Mouse (Mus musculus) embryonic facial prominence, embryonic 10.5 days (tissue): ENCODE results near the gene Grin2d. TPM values are rescaled to one million over a fixed set of nuclear protein-coding genes. Genes with fewer than 3 reads are reported as not detected.

Source experiments
- DNase-seq: peaks from one replicate; pipeline ENCODE4 v3.0.0-alpha.2; 2017; ENCODE audit warnings: low spot score
- H3K27ac ChIP-seq: fragments of 300-500 bp; sonication (generic); replicated peaks from 2 replicates; pipeline ENCODE4 v1.5.1; 2016; ENCODE audit warnings: mild to moderate bottlenecking
- H3K27me3 ChIP-seq: fragments of 300-500 bp; sonication (generic); replicated peaks from 2 replicates; pipeline ENCODE4 v1.6.1; 2016; ENCODE audit warnings: low read depth, mild to moderate bottlenecking; ENCODE audit not compliant: poor library complexity, severe bottlenecking
- H3K36me3 ChIP-seq: fragments of 300-500 bp; sonication (generic); replicated peaks from 2 replicates; pipeline ENCODE4 v1.6.1; 2016; ENCODE audit warnings: mild to moderate bottlenecking, moderate library complexity
- H3K4me1 ChIP-seq: fragments of 300-500 bp; sonication (generic); 2 replicates; pipeline ENCODE4 v1.6.1; 2016
- H3K4me3 ChIP-seq: fragments of 300-500 bp; sonication (generic); 2 replicates; pipeline ENCODE4 v1.5.1; 2016; ENCODE audit warnings: mild to moderate bottlenecking, moderate library complexity
- H3K9me3 ChIP-seq: fragments of 300-500 bp; sonication (generic); 2 replicates; pipeline ENCODE4 v1.6.1; 2016; ENCODE audit warnings: mild to moderate bottlenecking
- WGBS: fragments of 180-500 bp; shearing (Covaris S2); methylation state at CpG from one replicate; pipeline ENCODE4 v1.1.7; 2016; 5-methylcytosine and 5-hydroxymethylcytosine counted together
- polyA plus RNA-seq: library from polyadenylated mRNA; unstranded; fragments of >200 nt; fragmentation: Nextera tagmentation; extraction: Ambion mirVana; gene quantifications from 2 replicates; pipeline ENCODE4 v1.2.1, GENCODE M21; 2016

The Grin2d gene
- polyA plus RNA-seq, 1 experiment from 2014 or later: 0.09 TPM

- Histone ChIP-seq H3K36me3 (peaks cover 3% of the 10 kb centered on the region), H3K27me3 (peaks cover 78% of the 10 kb centered on the region), H3K27ac (no peak overlapping the region), H3K4me1 (peaks cover 64% of the 10 kb centered on the region), H3K9me3 (no peaks in the 10 kb centered on the region), H3K4me3 (peak overlapping the region; percentile 52)
- 10% methylated on average over 8 of the region's 8 CpGs for WGBS
- DNase-seq: no peak
These were observed 9.0 kb downstream of the Grin2d start for GRCm38 (mm10) chr7:45869107-45869670.

DNA sequence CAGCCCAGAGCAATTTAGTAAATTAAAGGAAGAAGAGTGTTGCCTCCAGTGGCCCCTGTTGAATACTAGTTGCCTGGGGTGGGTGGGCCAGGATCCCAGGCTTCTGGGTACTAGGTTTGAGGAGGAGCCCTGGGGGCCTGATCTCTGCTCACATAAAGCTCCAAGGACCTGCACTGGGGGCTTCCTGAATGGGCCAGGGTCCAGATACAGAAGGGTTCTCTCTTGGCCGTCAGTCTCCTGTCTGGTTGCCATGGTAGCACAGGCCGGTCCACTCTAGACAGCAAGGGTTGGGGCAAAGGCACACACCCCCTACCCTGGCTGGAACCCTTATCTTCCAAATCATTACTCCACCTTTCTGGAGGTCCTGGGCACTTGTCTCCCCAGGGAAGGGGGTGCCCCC, 10.3 kb downstream of the Grin2d start:
- no peak overlapping the region for H3K27ac ChIP-seq

GRCm38 (mm10) chr7:45865925-45866910, 12.0 kb downstream of the Grin2d start:
- WGBS: under 1% methylated on average over 117 of the region's 117 CpGs
- peak; percentile 96 for DNase-seq
- Histone ChIP-seq H3K4me1 (peaks cover 68% of the 10 kb centered on the region), H3K27me3 (peaks cover 94% of the 10 kb centered on the region), H3K36me3 (no peaks in the 10 kb centered on the region), H3K27ac (peak overlapping the region; percentile 86), H3K9me3 (no peaks in the 10 kb centered on the region), H3K4me3 (peak overlapping the region; percentile 74)

More for the DNA sequence above, 10.3 kb downstream of the Grin2d start:
- H3K4me3 ChIP-seq: peak overlapping the region; percentile 74; the same call in 1 of the 2 replicates
- peaks cover 60% of the 10 kb centered on the region for H3K4me1 ChIP-seq
- no peaks in the 10 kb centered on the region for H3K36me3 ChIP-seq
- no peak for DNase-seq
- H3K27me3 ChIP-seq: peaks cover 89% of the 10 kb centered on the region
- no peaks in the 10 kb centered on the region for H3K9me3 ChIP-seq
- 18% methylated on average over 2 of the region's 2 CpGs for WGBS

- H3K4me1 ChIP-seq: peaks cover 58% of the 10 kb centered on the region
- no peaks in the 10 kb centered on the region for H3K9me3 ChIP-seq
- peaks cover 94% of the 10 kb centered on the region for H3K27me3 ChIP-seq
- 78% methylated on average over 3 of the region's 3 CpGs for WGBS
- no peaks in the 10 kb centered on the region for H3K36me3 ChIP-seq
- no peak for DNase-seq
- H3K27ac ChIP-seq: no peak overlapping the region
- H3K4me3 ChIP-seq: no peak overlapping the region
These were observed 13.7 kb downstream of the Grin2d start for GRCm38 (mm10) chr7:45864435-45864834.

DNA sequence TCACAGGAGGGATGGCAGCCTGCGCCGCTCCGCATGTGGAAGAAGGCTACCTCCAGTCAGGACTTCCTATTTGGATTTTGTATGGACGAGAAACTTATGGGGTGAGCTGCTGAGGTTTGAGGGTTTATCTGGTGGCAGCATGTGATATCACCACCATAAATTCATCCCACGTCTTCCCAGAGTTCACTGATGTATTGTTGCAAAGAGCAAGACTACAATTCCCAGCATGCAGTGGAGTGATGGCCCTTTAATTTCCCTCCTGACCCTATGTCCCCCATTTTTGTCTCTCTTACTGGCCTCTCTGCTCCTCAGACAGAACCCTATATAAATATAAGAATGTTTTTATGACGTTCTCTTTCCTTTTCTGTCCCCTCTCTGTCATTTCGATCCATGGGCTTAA, 15.4 kb downstream of the Grin2d start:
- Histone ChIP-seq H3K36me3 (no peaks in the 10 kb centered on the region), H3K4me1 (peaks cover 48% of the 10 kb centered on the region), H3K27ac (no peak overlapping the region), H3K4me3 (no peak overlapping the region), H3K9me3 (no peaks in the 10 kb centered on the region), H3K27me3 (peaks cover 94% of the 10 kb centered on the region)
- DNase-seq: no peak
- 89% methylated on average over 7 of the region's 7 CpGs for WGBS

DNA sequence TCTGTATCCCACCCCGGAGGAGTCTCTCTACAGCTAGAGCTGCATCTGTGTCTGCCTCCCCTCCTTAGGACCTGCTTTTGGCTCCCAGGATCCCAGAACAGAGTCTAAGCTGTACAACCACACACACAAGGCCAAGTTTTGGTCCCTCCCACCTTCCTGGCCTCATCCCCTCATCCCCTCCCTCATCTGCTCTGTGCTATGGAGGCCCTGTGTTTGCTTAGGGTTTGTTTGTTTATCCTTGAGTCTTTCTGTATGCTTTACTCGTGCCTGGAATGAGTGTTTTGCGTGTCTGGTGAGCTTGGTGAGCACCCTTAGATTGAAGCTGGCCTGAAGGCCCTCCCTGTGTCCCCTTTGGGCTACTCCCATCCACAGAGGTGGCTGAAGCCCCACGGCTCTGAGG, 19.2 kb downstream of the Grin2d start:
- Histone ChIP-seq H3K4me3 (no peak overlapping the region), H3K36me3 (no peaks in the 10 kb centered on the region), H3K27ac (no peak overlapping the region), H3K4me1 (peaks cover 43% of the 10 kb centered on the region), H3K27me3 (peaks cover 90% of the 10 kb centered on the region), H3K9me3 (no peaks in the 10 kb centered on the region)
- 67% methylated on average over 4 of the region's 4 CpGs for WGBS
- no peak for DNase-seq

- no peaks in the 10 kb centered on the region for H3K36me3 ChIP-seq
- peak overlapping the region; percentile 26; the same call in 1 of the 2 replicates for H3K27ac ChIP-seq
- H3K9me3 ChIP-seq: no peaks in the 10 kb centered on the region
- peak; percentile 59 for DNase-seq
- H3K4me3 ChIP-seq: peak overlapping the region; percentile 57
- H3K4me1 ChIP-seq: peaks cover 31% of the 10 kb centered on the region
- peaks cover 74% of the 10 kb centered on the region for H3K27me3 ChIP-seq
- WGBS: 2% methylated on average over 30 of the region's 30 CpGs
These were observed 21.0 kb downstream of the Grin2d start for GRCm38 (mm10) chr7:45856950-45857901.

GRCm38 (mm10) chr7:45853089-45853488, 25.1 kb downstream of the Grin2d start:
- H3K4me3 ChIP-seq: no peak overlapping the region
- peaks cover 23% of the 10 kb centered on the region for H3K4me1 ChIP-seq
- no peaks in the 10 kb centered on the region for H3K9me3 ChIP-seq
- peaks cover 64% of the 10 kb centered on the region for H3K27me3 ChIP-seq
- no peak for DNase-seq
- WGBS: 84% methylated on average over 12 of the region's 12 CpGs
- no peak overlapping the region for H3K27ac ChIP-seq
- no peaks in the 10 kb centered on the region for H3K36me3 ChIP-seq

DNA sequence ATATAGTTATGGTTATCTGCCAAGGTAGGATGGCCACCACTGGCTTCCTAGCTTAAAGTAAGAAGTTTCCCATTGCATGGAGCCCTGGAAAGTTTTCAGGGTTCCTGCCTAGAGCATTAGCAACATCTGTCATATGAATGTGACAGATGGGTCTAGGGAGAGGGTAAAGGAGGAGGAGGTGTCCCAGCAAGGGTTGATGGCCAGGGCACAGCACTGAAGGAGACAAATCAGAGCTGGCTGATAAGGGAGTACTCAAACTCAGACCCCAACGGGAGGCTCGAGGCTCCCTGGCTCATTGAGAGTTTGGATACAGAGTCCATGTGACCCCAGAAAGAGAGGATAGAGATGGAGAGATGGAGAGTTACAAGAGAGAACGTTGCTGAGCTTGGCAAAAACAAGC, 27.5 kb downstream of the Grin2d start:
- peaks cover 47% of the 10 kb centered on the region for H3K27me3 ChIP-seq
- no peak overlapping the region for H3K27ac ChIP-seq
- DNase-seq: no peak
- H3K4me3 ChIP-seq: no peak overlapping the region
- H3K4me1 ChIP-seq: peaks cover 8% of the 10 kb centered on the region
- 74% methylated on average over 3 of the region's 3 CpGs for WGBS
- H3K9me3 ChIP-seq: no peaks in the 10 kb centered on the region
- H3K36me3 ChIP-seq: no peaks in the 10 kb centered on the region

GRCm38 (mm10) chr7:45848447-45849027, 29.6 kb downstream of the Grin2d start:
- Histone ChIP-seq H3K4me3 (no peak overlapping the region), H3K36me3 (no peaks in the 10 kb centered on the region), H3K4me1 (peaks cover 8% of the 10 kb centered on the region), H3K27me3 (peaks cover 41% of the 10 kb centered on the region), H3K27ac (no peak overlapping the region), H3K9me3 (no peaks in the 10 kb centered on the region)
- 10% methylated on average over 6 of the region's 6 CpGs for WGBS
- DNase-seq: no peak

DNA sequence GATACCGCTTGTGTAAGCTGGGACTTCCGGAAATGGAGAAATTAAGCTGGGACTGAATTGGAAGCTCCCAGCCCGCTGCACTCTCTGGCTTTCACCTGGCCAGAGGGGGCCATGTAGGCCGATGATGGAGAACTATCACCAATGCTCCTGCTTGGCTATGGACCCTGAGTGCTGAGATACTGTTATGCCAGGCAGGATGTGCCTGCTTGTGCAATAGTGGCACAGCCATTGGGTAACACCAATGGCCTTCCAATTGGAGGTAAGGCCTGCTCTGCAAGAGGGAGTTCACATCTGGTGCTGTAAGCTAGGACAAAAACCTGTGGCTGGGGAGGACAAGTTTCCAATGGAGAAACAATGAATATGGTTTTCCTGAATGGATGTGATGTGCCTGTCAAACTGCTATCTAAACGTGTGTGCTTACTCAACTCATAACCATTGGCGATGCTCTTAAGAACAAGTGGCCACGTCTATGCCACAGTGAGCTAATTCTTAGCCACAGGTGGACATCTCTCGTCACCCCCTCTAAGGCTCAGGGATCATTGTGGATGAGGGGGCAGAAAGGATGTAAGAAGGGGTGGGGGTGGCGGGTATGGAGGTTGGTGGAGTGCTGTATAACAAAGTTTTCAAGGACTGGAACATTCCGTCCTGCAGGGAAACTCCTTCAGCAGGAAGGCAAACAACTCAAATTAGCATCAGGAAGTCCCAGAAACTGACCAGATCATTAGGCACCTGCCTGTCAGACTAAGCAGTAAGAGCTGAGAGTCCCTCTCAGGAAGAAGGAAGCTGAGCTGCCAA, 35.0 kb downstream of the Grin2d start:
- DNase-seq: no peak
- H3K27ac ChIP-seq: no peak overlapping the region
- H3K27me3 ChIP-seq: peaks cover 38% of the 10 kb centered on the region
- H3K4me1 ChIP-seq: peaks cover 3% of the 10 kb centered on the region
- 85% methylated on average over 10 of the region's 10 CpGs for WGBS
- H3K36me3 ChIP-seq: no peaks in the 10 kb centered on the region
- H3K4me3 ChIP-seq: no peak overlapping the region
- H3K9me3 ChIP-seq: no peaks in the 10 kb centered on the region
